Mouse (Mus musculus) heart, embryonic 13.5 days (tissue): Measurements from ENCODE around the gene Trim17. TPM values are rescaled to one million over a fixed set of nuclear protein-coding genes. Genes with fewer than 3 reads are reported as not detected.

ENCODE experiments used
- ATAC-seq: fragments of 200-750 bp; cut with Nextera tagmentation; 2 replicates; pipeline ENCODE4 v1.8.0; 2017; ENCODE audit warnings: moderate TSS enrichment; ENCODE audit not compliant: insufficient number of reproducible peaks, low FRiP score, low TSS enrichment; ENCODE audit errors: extremely low read depth
- H3K27ac ChIP-seq: fragments of 300-500 bp; sonication (generic); replicated peaks from 2 replicates; pipeline ENCODE4 v1.5.1; 2015; ENCODE audit warnings: moderate library complexity, mild to moderate bottlenecking, inconsistent platforms
- H3K27me3 ChIP-seq: fragments of 300-500 bp; sonication (generic); replicated peaks from 2 replicates; pipeline ENCODE4 v1.6.1; 2015; ENCODE audit warnings: mild to moderate bottlenecking, inconsistent platforms
- H3K36me3 ChIP-seq: fragments of 300-500 bp; sonication (generic); 2 replicates; pipeline ENCODE4 v1.6.1; 2015; ENCODE audit warnings: mild to moderate bottlenecking, inconsistent platforms
- H3K4me1 ChIP-seq: fragments of 300-500 bp; sonication (generic); 2 replicates; pipeline ENCODE4 v1.6.1; 2015; ENCODE audit warnings: inconsistent platforms
- H3K4me2 ChIP-seq: fragments of 300-500 bp; sonication (generic); 2 replicates; pipeline ENCODE4 v1.6.1; 2015; ENCODE audit warnings: inconsistent platforms, mild to moderate bottlenecking, moderate library complexity
- H3K4me3 ChIP-seq: fragments of 300-500 bp; sonication (generic); 2 replicates; pipeline ENCODE4 v1.5.1; 2015; ENCODE audit warnings: moderate library complexity, mild to moderate bottlenecking, inconsistent platforms
- H3K9ac ChIP-seq: fragments of 300-500 bp; sonication (generic); 2 replicates; pipeline ENCODE4 v1.6.1; 2015; ENCODE audit warnings: inconsistent platforms, mild to moderate bottlenecking, moderate library complexity
- H3K9me3 ChIP-seq: fragments of 300-500 bp; sonication (generic); 2 replicates; pipeline ENCODE4 v1.6.1; 2016; ENCODE audit warnings: inconsistent platforms
- WGBS: fragments of 180-500 bp; shearing (Covaris S2); methylation state at CpG from one replicate; pipeline ENCODE4 v1.1.7; 2015; ENCODE audit warnings: mixed read lengths; 5-methylcytosine and 5-hydroxymethylcytosine counted together
- polyA plus RNA-seq: library from polyadenylated mRNA; unstranded; fragments of >200 nt; fragmentation: Nextera tagmentation; extraction: Ambion mirVana; gene quantifications from 2 replicates; pipeline ENCODE4 v1.2.1, GENCODE M21; 2015

Trim17 gene
- polyA plus RNA-seq, 1 experiment from 2014 or later = 0.76 TPM

- 82% methylated on average over 21 of the region's 21 CpGs for WGBS
- no peak overlapping the region for H3K27ac ChIP-seq
Measured at GRCm38 (mm10) chr11:58970831-58971530, 16.5 kb downstream of the Trim17 start.

GRCm38 (mm10) chr11:58971796-58972195 is 17.3 kb downstream of the Trim17 start:
- Histone ChIP-seq H3K4me2 (no peak overlapping the region), H3K4me3 (no peak overlapping the region), H3K27me3 (no peaks in the 10 kb centered on the region), H3K9ac (0 out of 2 replicates have a peak overlapping the region, but pooled peaks have one; percentile 37), H3K27ac (no peak overlapping the region), H3K9me3 (no peaks in the 10 kb centered on the region), H3K4me1 (peaks cover 34% of the 10 kb centered on the region), H3K36me3 (peaks cover 38% of the 10 kb centered on the region)
- 64% methylated on average over 3 of the region's 3 CpGs for WGBS
- ATAC-seq = no peak

More at GRCm38 (mm10) chr11:58970831-58971530, 16.5 kb downstream of the Trim17 start:
- peaks cover 38% of the 10 kb centered on the region for H3K36me3 ChIP-seq
- H3K9me3 ChIP-seq = no peaks in the 10 kb centered on the region
- ATAC-seq = no peak
- H3K4me2 ChIP-seq = no peak overlapping the region
- peaks cover 37% of the 10 kb centered on the region for H3K4me1 ChIP-seq
- H3K4me3 ChIP-seq = no peak overlapping the region
- no peak overlapping the region for H3K9ac ChIP-seq
- no peaks in the 10 kb centered on the region for H3K27me3 ChIP-seq

GRCm38 (mm10) chr11:58974414-58974813 is 19.9 kb downstream of the Trim17 start:
- ATAC-seq = no peak
- Histone ChIP-seq H3K36me3 (peaks cover 35% of the 10 kb centered on the region), H3K9me3 (no peaks in the 10 kb centered on the region), H3K4me1 (peaks cover 42% of the 10 kb centered on the region), H3K4me3 (no peak overlapping the region), H3K27ac (no peak overlapping the region), H3K4me2 (no peak overlapping the region), H3K9ac (no peak overlapping the region), H3K27me3 (no peaks in the 10 kb centered on the region)
- 89% methylated on average over 3 of the region's 3 CpGs for WGBS

GRCm38 (mm10) chr11:58977150-58977549 is 22.7 kb downstream of the Trim17 start:
- peaks cover 20% of the 10 kb centered on the region for H3K36me3 ChIP-seq
- peaks cover 55% of the 10 kb centered on the region for H3K4me1 ChIP-seq
- no peak for ATAC-seq
- no peaks in the 10 kb centered on the region for H3K27me3 ChIP-seq
- H3K9me3 ChIP-seq = no peaks in the 10 kb centered on the region
- H3K27ac ChIP-seq = peak overlapping the region; percentile 87
- H3K9ac ChIP-seq = peak overlapping the region; percentile 99
- peak overlapping the region; percentile 86 for H3K4me2 ChIP-seq
- peak overlapping the region; percentile 100 for H3K4me3 ChIP-seq
- WGBS = under 1% methylated on average over 29 of the region's 29 CpGs

GRCm38 (mm10) chr11:58977607-58978026 is 23.1 kb downstream of the Trim17 start:
- H3K9ac ChIP-seq = peak overlapping the region; percentile 99
- no peak for ATAC-seq

GRCm38 (mm10) chr11:58978027-58978705 is 23.7 kb downstream of the Trim17 start, which contains the start of gene Trim11:
TSS of gene Trim11 (plus strand) at chr11:58978093.
- Histone ChIP-seq H3K4me2 (peak within 1 kb of the TSS; percentile 86), H3K4me1 (peaks cover 61% of the 10 kb centered on the region), H3K9ac (peak within 1 kb of the TSS; percentile 99)

More at GRCm38 (mm10) chr11:58977607-58978026, 23.1 kb downstream of the Trim17 start:
- WGBS = under 1% methylated on average over 21 of the region's 21 CpGs
- peak overlapping the region; percentile 87 for H3K27ac ChIP-seq
- peaks cover 55% of the 10 kb centered on the region for H3K4me1 ChIP-seq
- H3K27me3 ChIP-seq = no peaks in the 10 kb centered on the region
- H3K9me3 ChIP-seq = no peaks in the 10 kb centered on the region
- H3K4me3 ChIP-seq = peak overlapping the region; percentile 100
- peak overlapping the region; percentile 86 for H3K4me2 ChIP-seq
- peaks cover 20% of the 10 kb centered on the region for H3K36me3 ChIP-seq

GRCm38 (mm10) chr11:58978706-58979030 is 24.2 kb downstream of the Trim17 start:
- Histone ChIP-seq H3K27ac (peak overlapping the region; percentile 87), H3K36me3 (peaks cover 26% of the 10 kb centered on the region), H3K4me2 (peak overlapping the region; percentile 86), H3K4me3 (peak overlapping the region; percentile 100), H3K9me3 (no peaks in the 10 kb centered on the region), H3K27me3 (no peaks in the 10 kb centered on the region), H3K9ac (peak overlapping the region; percentile 99), H3K4me1 (peaks cover 63% of the 10 kb centered on the region)
- under 1% methylated on average over 5 of the region's 5 CpGs for WGBS
- ATAC-seq = no peak

More at GRCm38 (mm10) chr11:58978027-58978705, 23.7 kb downstream of the Trim17 start, which contains the start of gene Trim11:
- Histone ChIP-seq H3K27me3 (no peaks in the 10 kb centered on the region), H3K9me3 (no peaks in the 10 kb centered on the region), H3K36me3 (peaks cover 24% of the 10 kb centered on the region), H3K4me3 (peak within 1 kb of the TSS; percentile 100), H3K27ac (peak within 1 kb of the TSS; percentile 87)
- WGBS = under 1% methylated on average over 64 of the region's 64 CpGs
- 0 out of 2 replicates have a peak, but pooled peaks have one; percentile 54 for ATAC-seq

GRCm38 (mm10) chr11:58979183-58979582 is 24.7 kb downstream of the Trim17 start:
- peak overlapping the region; percentile 100 for H3K4me3 ChIP-seq
- peaks cover 31% of the 10 kb centered on the region for H3K36me3 ChIP-seq
- H3K9ac ChIP-seq = peak overlapping the region; percentile 99
- H3K27ac ChIP-seq = peak overlapping the region; percentile 87
- 55% methylated on average over 3 of the region's 3 CpGs for WGBS
- no peaks in the 10 kb centered on the region for H3K27me3 ChIP-seq
- ATAC-seq = no peak
- no peaks in the 10 kb centered on the region for H3K9me3 ChIP-seq
- H3K4me1 ChIP-seq = peaks cover 66% of the 10 kb centered on the region
- peak overlapping the region; percentile 86 for H3K4me2 ChIP-seq

- Histone ChIP-seq H3K9ac (peak overlapping the region; percentile 99), H3K4me3 (peak overlapping the region; percentile 100), H3K4me2 (peak overlapping the region; percentile 86), H3K4me1 (peaks cover 71% of the 10 kb centered on the region), H3K27me3 (no peaks in the 10 kb centered on the region), H3K36me3 (peaks cover 32% of the 10 kb centered on the region), H3K27ac (peak overlapping the region; percentile 87), H3K9me3 (no peaks in the 10 kb centered on the region)
- WGBS = 62% methylated on average over 7 of the region's 7 CpGs
- no peak for ATAC-seq
Measured at GRCm38 (mm10) chr11:58979661-58980060, 25.2 kb downstream of the Trim17 start.

DNA sequence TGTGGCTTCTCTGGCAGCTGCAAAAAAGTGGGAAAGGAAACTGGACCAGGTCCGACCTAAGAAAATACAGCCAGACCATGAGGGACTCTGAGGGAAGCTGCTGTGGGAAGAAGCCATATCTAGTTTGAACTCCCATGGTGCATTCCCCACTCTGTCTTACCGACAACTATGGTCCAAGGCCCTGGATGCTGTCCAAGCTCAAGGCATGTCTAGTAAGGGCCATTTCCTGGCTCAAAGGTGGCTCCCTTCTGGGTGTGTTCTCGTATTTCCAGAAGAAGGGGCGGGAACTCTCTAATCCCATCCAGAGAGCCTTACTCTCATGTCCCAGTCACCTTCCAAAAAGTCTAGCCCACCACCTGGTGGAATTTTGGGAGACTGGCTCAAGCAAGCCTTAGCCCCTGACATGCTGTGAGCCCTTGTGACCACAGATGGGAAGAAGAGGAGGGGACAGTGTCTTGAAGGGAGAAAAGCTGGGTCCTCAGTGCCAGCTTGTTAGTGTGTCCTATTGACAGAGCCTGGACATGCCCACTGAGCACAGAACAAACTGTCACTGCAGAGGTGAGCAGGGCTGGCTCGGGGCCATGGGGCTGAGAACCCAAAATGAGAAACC is 26.0 kb downstream of the Trim17 start:
- Histone ChIP-seq H3K27me3 (no peaks in the 10 kb centered on the region), H3K4me1 (peaks cover 77% of the 10 kb centered on the region), H3K4me2 (peak overlapping the region; percentile 86), H3K4me3 (peak overlapping the region; percentile 100), H3K9me3 (no peaks in the 10 kb centered on the region), H3K36me3 (peaks cover 35% of the 10 kb centered on the region), H3K9ac (peak overlapping the region; percentile 99), H3K27ac (peak overlapping the region; percentile 87)
- no peak for ATAC-seq
- WGBS = 51% methylated on average over 5 of the region's 5 CpGs
